Mouse (Mus musculus) kidney, postnatal 0 days (tissue): ENCODE data around the gene Bmf. TPM values are rescaled to one million over a fixed set of nuclear protein-coding genes. Genes with fewer than 3 reads are reported as not detected.
A peak's percentile ranks its signal among the peaks of the same experiment; 100 is the strongest.

Source experiments
- ATAC-seq: fragments of 200-750 bp; cut with Nextera tagmentation; replicated peaks from 2 replicates; pipeline ENCODE4 v1.8.0; 2017; ENCODE audit warnings: low read depth, moderate number of reproducible peaks, moderate TSS enrichment, moderate library complexity; ENCODE audit not compliant: low FRiP score
- DNase-seq: peaks from one replicate; pipeline ENCODE4 v3.0.0-alpha.2; 2016; ENCODE audit warnings: low spot score
- H3K27ac ChIP-seq: fragments of 300-500 bp; sonication (generic); 2 replicates; pipeline ENCODE4 v1.5.1; 2014; ENCODE audit warnings: mild to moderate bottlenecking
- H3K27me3 ChIP-seq: fragments of 300-500 bp; sonication (generic); 2 replicates; pipeline ENCODE4 v1.6.1; 2014; ENCODE audit warnings: low read length, mixed read lengths; ENCODE audit not compliant: insufficient read depth
- H3K36me3 ChIP-seq: fragments of 300-500 bp; sonication (generic); 2 replicates; pipeline ENCODE4 v1.6.1; 2014; ENCODE audit warnings: low read length, mixed read lengths; ENCODE audit not compliant: insufficient read depth
- H3K4me1 ChIP-seq: fragments of 300-500 bp; sonication (generic); replicated peaks from 2 replicates; pipeline ENCODE4 v1.6.1; 2014; ENCODE audit warnings: antibody characterized with exemption, low read length, mixed read lengths; ENCODE audit not compliant: insufficient read depth
- H3K4me2 ChIP-seq: fragments of 300-500 bp; sonication (generic); 2 replicates; pipeline ENCODE4 v1.6.1; 2014; ENCODE audit warnings: mild to moderate bottlenecking, low read length, moderate library complexity, mixed read lengths
- H3K4me3 ChIP-seq: fragments of 300-500 bp; sonication (generic); replicated peaks from 2 replicates; pipeline ENCODE4 v1.5.1; 2014; ENCODE audit warnings: low read depth, low read length
- H3K9ac ChIP-seq: fragments of 300-500 bp; sonication (generic); 2 replicates; pipeline ENCODE4 v1.6.1; 2014; ENCODE audit warnings: low read depth, low read length
- H3K9me3 ChIP-seq: fragments of 300-500 bp; sonication (generic); replicated peaks from 2 replicates; pipeline ENCODE4 v1.6.1; 2016; ENCODE audit warnings: low read length, inconsistent platforms, mixed read lengths
- CTCF ChIP-seq: IDR thresholded peaks from 2 replicates; pipeline ENCODE4 v1.5.1; 2016; ENCODE audit warnings: antibody characterized with exemption, low read depth, mild to moderate bottlenecking, moderate library complexity
- WGBS: fragments of 180-500 bp; shearing (Covaris S2); extraction: QIAGEN DNeasy Blood & Tissue Kit; methylation state at CpG from one replicate; pipeline ENCODE4 v1.1.7; 2014; 5-methylcytosine and 5-hydroxymethylcytosine counted together
- polyA plus RNA-seq: library from polyadenylated mRNA; unstranded; fragments of >200 nt; fragmentation: Nextera tagmentation; extraction: Ambion mirVana; gene quantifications from 2 replicates; pipeline ENCODE4 v1.2.1, GENCODE M21; 2015

The Bmf gene
- 4.2 and 5.3 TPM in 2 replicates for polyA plus RNA-seq

DNA sequence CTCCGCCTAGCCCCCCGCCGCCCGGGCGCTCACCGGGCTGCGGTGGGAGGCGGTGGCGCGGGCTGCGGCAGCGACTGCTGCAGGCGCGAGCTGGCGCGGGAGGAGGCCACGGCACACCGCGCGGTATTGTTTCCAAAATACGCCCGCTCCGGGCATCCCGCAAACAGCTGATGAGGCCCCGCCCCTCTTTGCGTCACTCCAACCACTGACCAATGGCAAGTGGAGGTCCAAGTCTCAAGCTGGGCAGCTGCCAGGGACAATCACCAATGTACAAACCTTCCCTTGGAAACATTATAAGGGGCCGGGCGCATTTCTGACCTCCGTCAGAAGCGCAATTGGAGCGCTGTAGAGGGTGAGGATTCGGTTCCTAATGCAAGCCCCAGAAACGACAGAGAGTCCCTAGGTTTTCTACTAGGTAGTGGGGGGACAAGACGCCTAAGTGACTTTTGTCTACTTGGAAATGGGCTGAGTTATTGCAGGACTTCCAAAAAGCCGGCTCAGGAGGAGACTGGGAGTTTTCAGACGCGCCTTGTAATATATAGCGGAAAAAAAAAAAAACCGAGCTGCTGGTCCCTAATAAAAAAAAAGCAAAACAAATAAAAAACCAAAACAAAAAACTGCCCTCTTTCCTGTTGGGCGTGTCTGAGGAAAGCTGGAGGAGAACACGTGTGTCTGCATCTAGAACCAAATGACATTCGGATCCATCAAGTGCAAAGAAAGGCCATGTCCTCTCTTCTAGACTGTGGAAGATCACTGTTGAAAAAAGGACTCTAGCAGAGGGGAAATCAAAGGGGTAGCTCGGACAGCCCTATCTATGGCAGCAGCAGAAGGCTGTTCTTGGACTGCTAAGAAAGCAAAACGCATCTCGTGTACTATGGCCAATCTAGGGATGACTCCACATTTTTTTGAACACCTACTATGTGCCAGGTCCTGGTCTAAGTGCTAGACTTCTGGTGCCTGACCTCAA is at the start of gene Bmf:
TSS of gene Bmf (minus strand) at position 181 of the 967 bp plus-strand sequence.
- Histone ChIP-seq H3K36me3 (no peaks in the 10 kb centered on the region), H3K4me3 (peak within 1 kb of the TSS; percentile 76), H3K27me3 (no peaks in the 10 kb centered on the region), H3K9me3 (no peaks in the 10 kb centered on the region), H3K4me1 (peaks cover 35% of the 10 kb centered on the region), H3K27ac (peak within 1 kb of the TSS; percentile 54), H3K9ac (peak within 1 kb of the TSS; percentile 74), H3K4me2 (peak within 1 kb of the TSS; percentile 82)
- WGBS, result under 1% methylated on average over 45 of the region's 45 CpGs
- TF ChIP-seq CTCF, result no peak
- DNase-seq (peak; percentile 99), ATAC-seq (peak; percentile 84)

DNA sequence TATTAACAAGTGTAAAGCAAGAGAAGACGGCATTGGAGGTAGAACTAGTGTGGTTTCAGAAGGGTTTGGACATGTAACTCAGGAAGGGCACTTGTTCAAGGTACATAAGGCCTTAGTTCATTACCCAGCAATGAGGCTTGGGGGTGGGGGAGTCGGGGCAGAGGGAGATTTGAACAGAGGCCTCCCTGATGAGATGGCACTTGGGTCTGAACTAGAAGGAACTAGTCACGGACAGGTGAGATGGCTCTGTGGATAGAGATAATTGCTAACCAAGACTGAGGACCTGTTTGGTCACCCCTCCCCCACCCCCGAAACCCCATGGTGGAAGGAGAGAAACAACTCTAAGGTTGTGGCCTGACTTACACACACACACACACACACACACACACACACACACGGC is 49.6 kb upstream of the Bmf start:
- Histone ChIP-seq H3K36me3 (peaks cover 8% of the 10 kb centered on the region; the same call in 1 of the 2 replicates), H3K9ac (0 out of 2 replicates have a peak overlapping the region, but pooled peaks have one; percentile 60), H3K27ac (no peak overlapping the region), H3K27me3 (no peaks in the 10 kb centered on the region), H3K4me2 (peak overlapping the region; percentile 66), H3K9me3 (no peaks in the 10 kb centered on the region), H3K4me3 (peak overlapping the region; percentile 63), H3K4me1 (no peaks in the 10 kb centered on the region; the same call in 1 of the 2 replicates)
- WGBS, result 23% methylated on average over 5 of the region's 5 CpGs
- no peak for TF ChIP-seq CTCF
- no peak for DNase-seq
- ATAC-seq, result no peak

DNA sequence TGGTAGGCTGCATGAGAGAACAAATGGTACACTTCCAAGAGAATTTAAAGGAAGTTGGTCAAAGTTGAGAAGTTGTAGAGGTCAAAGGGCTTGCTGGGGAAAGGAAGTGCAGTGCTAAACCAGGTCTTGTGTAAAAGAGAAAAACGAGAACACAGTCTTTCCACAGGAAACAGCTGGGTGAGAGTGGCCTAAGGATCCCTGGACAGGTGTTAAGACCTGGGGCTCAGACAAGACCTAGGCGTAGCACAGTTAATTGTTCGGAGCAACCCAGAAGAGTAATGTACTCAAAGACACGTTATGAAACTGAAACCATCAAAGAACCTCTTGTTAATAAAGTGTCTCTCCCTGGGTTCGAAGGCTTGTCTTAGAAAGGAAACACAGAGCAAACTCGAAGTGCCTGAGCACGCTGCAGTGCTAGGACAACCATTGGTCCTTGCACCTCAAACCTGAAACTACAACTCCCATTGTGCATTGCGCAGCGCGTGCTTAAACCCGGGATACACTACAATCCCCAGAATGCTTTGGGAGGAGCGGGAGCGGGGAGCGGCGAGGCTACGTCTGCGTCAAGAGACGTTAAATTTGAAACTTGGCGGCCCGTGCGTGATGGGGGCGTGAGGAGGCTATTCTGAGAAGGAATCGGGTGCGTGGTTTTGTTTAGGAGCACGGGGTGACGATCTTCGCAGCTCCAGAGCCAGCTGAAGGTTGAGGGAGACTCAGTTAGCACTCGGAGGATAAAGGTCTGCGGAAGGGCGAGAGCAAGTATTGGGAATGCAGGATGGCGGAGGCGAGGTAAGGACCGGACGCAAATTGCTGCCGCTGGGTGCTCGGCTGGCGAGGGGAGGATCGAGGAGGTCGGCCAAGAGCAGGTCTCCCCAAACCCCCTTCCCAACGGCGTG is 48.4 kb upstream of the Bmf start, which contains the start of gene Bub1b:
TSS of gene Bub1b (plus strand) at position 539 of the 896 bp plus-strand sequence.
- TF ChIP-seq CTCF, result no peak
- Histone ChIP-seq H3K36me3 (peaks cover 4% of the 10 kb centered on the region; the same call in 1 of the 2 replicates), H3K4me3 (peak within 1 kb of the TSS; percentile 63), H3K4me2 (peak within 1 kb of the TSS; percentile 66), H3K4me1 (no peaks in the 10 kb centered on the region; the same call in 1 of the 2 replicates), H3K9me3 (no peaks in the 10 kb centered on the region), H3K27ac (no peak within 1 kb of the TSS), H3K9ac (peak within 1 kb of the TSS; percentile 60), H3K27me3 (no peaks in the 10 kb centered on the region)
- DNase-seq (peak; percentile 98), ATAC-seq (peak; percentile 95)
- WGBS, result 5% methylated on average over 41 of the region's 41 CpGs

DNA sequence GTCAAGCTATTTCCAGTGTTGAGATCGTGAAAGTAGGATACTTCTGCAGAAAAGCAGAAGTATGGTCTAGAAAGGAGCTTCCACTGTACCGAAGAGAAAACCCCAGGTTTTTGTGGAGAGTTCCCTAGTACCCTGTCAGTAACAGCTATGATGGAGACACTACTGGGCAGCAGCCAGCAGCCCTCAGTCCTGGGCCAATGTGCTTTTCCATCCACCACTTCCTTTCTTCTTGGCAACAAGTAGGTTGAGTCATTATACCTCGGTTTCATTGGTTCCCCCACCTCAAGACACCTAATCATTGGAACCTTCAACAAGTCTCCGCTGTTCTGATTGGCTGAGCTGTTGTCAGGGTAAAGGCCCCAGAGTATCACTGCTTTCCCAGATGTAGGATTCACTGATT is 41.6 kb upstream of the Bmf start:
- DNase-seq (no peak), ATAC-seq (no peak)
- Histone ChIP-seq H3K4me3 (no peak overlapping the region), H3K27ac (no peak overlapping the region), H3K27me3 (no peaks in the 10 kb centered on the region), H3K9ac (no peak overlapping the region), H3K4me1 (no peaks in the 10 kb centered on the region), H3K9me3 (no peaks in the 10 kb centered on the region), H3K4me2 (no peak overlapping the region), H3K36me3 (no peaks in the 10 kb centered on the region)
- 87% methylated on average over 4 of the region's 4 CpGs for WGBS
- no peak for TF ChIP-seq CTCF

DNA sequence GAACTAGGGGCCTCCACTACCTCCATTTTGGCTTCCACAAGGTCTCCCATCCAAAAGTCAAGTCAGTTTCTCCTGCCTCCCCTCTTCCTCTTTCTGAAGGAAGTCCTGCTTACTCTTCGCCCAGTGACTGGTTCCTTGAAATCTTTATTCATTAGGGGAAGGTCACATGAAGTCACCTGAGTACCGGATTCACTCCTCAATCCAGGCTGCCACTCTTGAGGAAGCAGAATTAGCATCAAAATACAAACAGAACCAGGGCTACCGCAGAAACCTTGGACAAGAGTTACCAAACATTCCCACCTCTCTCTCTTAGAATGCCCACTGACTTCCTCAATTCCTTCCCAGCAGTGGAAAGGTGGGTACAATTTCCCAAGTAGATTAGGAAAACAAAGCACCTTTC is 38.2 kb upstream of the Bmf start:
- no peak overlapping the region for H3K27ac ChIP-seq
- no peaks in the 10 kb centered on the region for H3K27me3 ChIP-seq
- 72% methylated on average over 3 of the region's 3 CpGs for WGBS
- no peak overlapping the region for H3K4me2 ChIP-seq
- no peak overlapping the region for H3K9ac ChIP-seq
- ATAC-seq, result no peak
- no peak overlapping the region for H3K4me3 ChIP-seq
- no peaks in the 10 kb centered on the region for H3K4me1 ChIP-seq
- no peak for DNase-seq
- no peaks in the 10 kb centered on the region for H3K36me3 ChIP-seq
- TF ChIP-seq CTCF, result no peak
- no peaks in the 10 kb centered on the region for H3K9me3 ChIP-seq

DNA sequence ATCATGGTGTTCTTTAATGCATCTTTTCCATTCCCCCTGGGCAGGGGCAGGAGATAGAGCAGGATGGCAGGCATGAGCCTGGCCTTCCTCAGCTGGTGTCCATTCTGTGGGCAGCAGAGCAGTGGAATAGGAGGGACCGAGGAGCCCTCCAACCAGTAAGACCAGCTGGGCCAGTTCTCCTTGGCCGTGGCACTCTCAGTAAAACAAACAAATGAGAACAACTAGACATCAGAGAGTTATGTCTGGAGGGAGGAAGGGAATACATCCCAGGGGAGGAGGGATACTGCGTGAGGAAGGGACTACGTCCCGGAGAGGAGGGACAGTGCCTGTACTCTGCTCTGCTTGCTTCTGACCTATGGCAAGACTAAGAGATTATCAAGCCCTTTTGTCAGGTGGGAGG is 36.5 kb upstream of the Bmf start:
- Histone ChIP-seq H3K9ac (no peak overlapping the region), H3K4me1 (no peaks in the 10 kb centered on the region), H3K27ac (no peak overlapping the region), H3K27me3 (no peaks in the 10 kb centered on the region), H3K4me2 (no peak overlapping the region), H3K36me3 (no peaks in the 10 kb centered on the region), H3K9me3 (no peaks in the 10 kb centered on the region), H3K4me3 (no peak overlapping the region)
- WGBS, result 16% methylated on average over 5 of the region's 5 CpGs
- DNase-seq (peak; percentile 12), ATAC-seq (no peak)
- TF ChIP-seq CTCF, result no peak
